Mouse (Mus musculus) stomach, postnatal 0 days (tissue): ENCODE measurements around the gene Map4k1. TPM values are rescaled to one million over a fixed set of nuclear protein-coding genes. Genes with fewer than 3 reads are reported as not detected.
A peak's percentile ranks its signal among the peaks of the same experiment; 100 is the strongest.

ENCODE experiments used
- ATAC-seq: fragments of 200-750 bp; cut with Nextera tagmentation; 2 replicates; pipeline ENCODE4 v1.8.0; 2017; ENCODE audit not compliant: low FRiP score, low TSS enrichment
- DNase-seq: peaks from one replicate; pipeline ENCODE4 v3.0.0-alpha.2; 2016; ENCODE audit warnings: low spot score
- H3K27ac ChIP-seq: fragments of 300-500 bp; sonication (generic); replicated peaks from 2 replicates; pipeline ENCODE4 v1.5.1; 2014; ENCODE audit warnings: mild to moderate bottlenecking, control low read depth
- H3K27me3 ChIP-seq: fragments of 300-500 bp; sonication (generic); 2 replicates; pipeline ENCODE4 v1.6.1; 2014; ENCODE audit warnings: low read length; ENCODE audit not compliant: control insufficient read depth, insufficient read depth
- H3K36me3 ChIP-seq: fragments of 300-500 bp; sonication (generic); 2 replicates; pipeline ENCODE4 v1.6.1; 2014; ENCODE audit warnings: low read length, mixed read lengths; ENCODE audit not compliant: control insufficient read depth, insufficient read depth
- H3K4me1 ChIP-seq: fragments of 300-500 bp; sonication (generic); replicated peaks from 2 replicates; pipeline ENCODE4 v1.6.1; 2014; ENCODE audit warnings: antibody characterized with exemption; ENCODE audit not compliant: control insufficient read depth, insufficient read depth
- H3K4me2 ChIP-seq: fragments of 300-500 bp; sonication (generic); replicated peaks from 2 replicates; pipeline ENCODE4 v1.6.1; 2014; ENCODE audit warnings: low read depth, mild to moderate bottlenecking, control low read depth, moderate library complexity
- H3K4me3 ChIP-seq: fragments of 300-500 bp; sonication (generic); 2 replicates; pipeline ENCODE4 v1.5.1; 2014; ENCODE audit warnings: low read depth, low read length, control low read depth
- H3K9ac ChIP-seq: fragments of 300-500 bp; sonication (generic); 2 replicates; pipeline ENCODE4 v1.6.1; 2014; ENCODE audit warnings: mild to moderate bottlenecking, low read length, control low read depth, mixed read lengths
- H3K9me3 ChIP-seq: fragments of 300-500 bp; sonication (generic); 2 replicates; pipeline ENCODE4 v1.6.1; 2016; ENCODE audit warnings: low read length; ENCODE audit not compliant: control insufficient read depth
- CTCF ChIP-seq: IDR thresholded peaks from 2 replicates; pipeline ENCODE4 v1.5.1; 2016; ENCODE audit warnings: antibody characterized with exemption, low read depth, mild to moderate bottlenecking, moderate library complexity
- EP300 ChIP-seq: optimal IDR thresholded peaks from 2 replicates; pipeline ENCODE3; 2016; ENCODE audit warnings: antibody characterized with exemption
- WGBS: fragments of 180-500 bp; shearing (Covaris S2); extraction: QIAGEN DNeasy Blood & Tissue Kit; methylation state at CpG from one replicate; pipeline ENCODE4 v1.1.7; 2014; 5-methylcytosine and 5-hydroxymethylcytosine counted together
- polyA plus RNA-seq: library from polyadenylated mRNA; unstranded; fragments of >200 nt; fragmentation: Nextera tagmentation; extraction: Ambion mirVana; gene quantifications from 2 replicates; pipeline ENCODE4 v1.2.1, GENCODE M21; 2015

Gene Map4k1
- polyA plus RNA-seq, 1 experiment from 2014 or later, result 3.6 TPM

DNA sequence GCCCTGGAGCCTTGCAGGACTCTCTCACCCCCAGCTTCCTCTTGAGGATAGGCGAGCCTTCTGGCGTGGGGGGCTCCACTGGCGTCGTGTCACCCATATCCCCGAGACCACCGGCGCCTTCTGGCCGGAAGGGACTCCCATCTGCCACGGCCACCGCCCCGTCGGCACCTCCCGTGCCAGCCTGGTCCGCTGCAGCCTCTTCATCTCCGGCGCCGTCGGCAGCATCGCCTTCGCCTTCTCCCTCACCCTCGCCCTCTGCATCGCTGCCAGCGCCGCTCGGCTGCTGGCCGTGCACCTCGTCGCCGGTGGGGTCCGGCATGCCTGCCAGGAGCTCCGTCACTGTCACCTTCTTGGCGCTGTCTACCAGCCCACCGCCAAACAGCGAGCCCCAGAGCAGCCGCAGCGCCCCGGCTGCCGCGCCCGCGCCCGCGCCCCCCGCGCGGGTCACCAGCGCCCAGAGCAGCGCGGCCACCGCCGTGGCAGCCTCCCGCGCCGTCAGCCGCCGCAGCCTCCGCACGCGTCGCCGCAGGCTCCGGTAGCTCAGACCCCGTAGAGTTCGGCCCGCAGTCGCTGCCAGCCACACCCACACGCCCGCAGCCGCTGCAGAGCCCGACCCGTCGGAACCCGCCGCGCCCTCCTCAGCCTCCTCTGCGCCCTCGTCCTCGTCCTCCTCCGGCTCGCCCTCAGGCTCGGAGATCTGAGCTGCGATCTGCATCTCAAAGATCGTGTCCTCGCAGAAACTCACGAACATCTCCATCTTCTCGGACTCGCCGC lies 37.8 kb downstream of the Map4k1 start:
- Histone ChIP-seq H3K4me1 (peaks cover 3% of the 10 kb centered on the region; the same call in 1 of the 2 replicates), H3K27ac (no peak overlapping the region), H3K4me2 (peak overlapping the region; percentile 54), H3K9me3 (no peaks in the 10 kb centered on the region), H3K9ac (peak overlapping the region; percentile 38; the same call in 1 of the 2 replicates), H3K27me3 (no peaks in the 10 kb centered on the region; the same call in 1 of the 2 replicates), H3K4me3 (peak overlapping the region; percentile 39), H3K36me3 (no peaks in the 10 kb centered on the region)
- WGBS, result 3% methylated on average over 83 of the region's 88 CpGs
- ATAC-seq (no peak), DNase-seq (no peak)
- TF ChIP-seq CTCF (no peak), EP300 (no peak)

DNA sequence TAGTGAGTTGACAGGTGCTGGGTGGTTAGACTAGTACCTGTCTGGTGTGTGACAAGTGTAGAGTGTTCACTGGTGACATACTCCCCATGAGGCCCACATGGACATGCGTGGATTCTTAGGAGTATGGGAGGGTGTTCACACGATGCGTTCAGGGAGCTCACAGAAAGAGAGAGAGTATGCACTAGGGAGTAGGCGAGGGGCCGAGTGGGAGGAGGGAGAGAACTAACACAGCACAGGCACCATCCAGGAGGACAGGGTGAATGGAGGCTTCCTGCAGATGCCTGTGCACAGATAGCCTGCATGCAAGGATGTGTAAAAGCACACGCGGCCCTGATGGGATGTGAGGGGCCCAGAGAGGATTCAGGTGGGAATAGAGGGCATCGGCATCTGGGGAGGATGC lies 40.6 kb downstream of the Map4k1 start:
- TF ChIP-seq EP300, result no peak
- no peaks in the 10 kb centered on the region for H3K9me3 ChIP-seq
- DNase-seq, result no peak
- H3K27ac ChIP-seq, result no peak overlapping the region
- peaks cover 3% of the 10 kb centered on the region; the same call in 1 of the 2 replicates for H3K4me1 ChIP-seq
- 92% methylated on average over 8 of the region's 8 CpGs for WGBS
- no peak overlapping the region for H3K9ac ChIP-seq
- ATAC-seq, result 0 out of 2 replicates have a peak, but pooled peaks have one; percentile 22
- H3K27me3 ChIP-seq, result no peaks in the 10 kb centered on the region; the same call in 1 of the 2 replicates
- H3K4me2 ChIP-seq, result no peak overlapping the region
- H3K4me3 ChIP-seq, result no peak overlapping the region
- no peaks in the 10 kb centered on the region for H3K36me3 ChIP-seq

DNA sequence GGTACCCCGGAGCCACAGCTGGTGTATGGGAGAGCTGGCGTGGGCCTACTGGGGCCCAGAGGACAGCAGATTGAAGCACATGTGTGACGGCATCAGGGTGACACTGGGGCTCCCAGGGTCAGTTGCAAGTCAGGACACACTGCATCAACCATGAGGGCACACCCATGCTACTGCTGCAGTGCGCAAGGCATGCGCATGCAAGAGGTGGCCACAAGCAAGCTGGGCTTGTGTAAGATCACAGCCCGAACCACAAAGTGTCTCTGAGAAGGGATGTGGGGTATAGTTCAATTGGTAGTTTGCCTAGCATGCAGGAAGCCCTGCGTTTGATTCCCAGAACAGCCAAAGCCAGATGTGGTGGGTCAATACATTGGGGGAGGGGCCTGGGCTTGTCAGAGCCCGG lies 41.7 kb downstream of the Map4k1 start:
- Histone ChIP-seq H3K4me1 (peaks cover 3% of the 10 kb centered on the region; the same call in 1 of the 2 replicates), H3K9me3 (no peaks in the 10 kb centered on the region), H3K27me3 (no peaks in the 10 kb centered on the region; the same call in 1 of the 2 replicates), H3K36me3 (no peaks in the 10 kb centered on the region), H3K4me3 (no peak overlapping the region), H3K27ac (no peak overlapping the region), H3K9ac (no peak overlapping the region), H3K4me2 (no peak overlapping the region)
- ATAC-seq, result no peak
- WGBS, result 88% methylated on average over 8 of the region's 8 CpGs
- DNase-seq, result no peak
- TF ChIP-seq CTCF, result no peak

DNA sequence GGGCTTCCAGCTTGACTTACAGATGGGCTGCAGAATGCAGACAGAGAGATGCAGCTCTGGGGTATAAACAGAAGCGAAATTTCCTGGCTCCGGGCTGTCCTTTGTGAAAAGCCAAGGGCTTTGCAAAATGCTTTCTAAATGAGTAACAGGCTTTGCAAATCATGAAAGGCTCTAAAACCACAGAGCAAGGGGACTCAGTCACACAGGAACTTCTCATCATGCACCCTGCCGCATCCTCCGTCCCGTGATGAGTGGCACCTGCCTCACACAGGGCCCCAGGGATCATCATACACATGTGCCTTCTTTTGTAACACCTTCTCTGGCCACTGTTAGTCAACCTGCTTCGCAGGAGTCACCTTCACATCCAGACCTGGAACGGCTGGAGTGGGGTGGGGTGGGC lies 43.7 kb downstream of the Map4k1 start:
- Histone ChIP-seq H3K4me3 (no peak overlapping the region), H3K27ac (no peak overlapping the region), H3K27me3 (no peaks in the 10 kb centered on the region), H3K9me3 (no peaks in the 10 kb centered on the region), H3K9ac (no peak overlapping the region), H3K4me2 (no peak overlapping the region), H3K36me3 (no peaks in the 10 kb centered on the region), H3K4me1 (no peaks in the 10 kb centered on the region)
- 60% methylated on average over 7 of the region's 7 CpGs for WGBS
- DNase-seq, result no peak
- TF ChIP-seq CTCF (no peak), EP300 (no peak)
- no peak for ATAC-seq

DNA sequence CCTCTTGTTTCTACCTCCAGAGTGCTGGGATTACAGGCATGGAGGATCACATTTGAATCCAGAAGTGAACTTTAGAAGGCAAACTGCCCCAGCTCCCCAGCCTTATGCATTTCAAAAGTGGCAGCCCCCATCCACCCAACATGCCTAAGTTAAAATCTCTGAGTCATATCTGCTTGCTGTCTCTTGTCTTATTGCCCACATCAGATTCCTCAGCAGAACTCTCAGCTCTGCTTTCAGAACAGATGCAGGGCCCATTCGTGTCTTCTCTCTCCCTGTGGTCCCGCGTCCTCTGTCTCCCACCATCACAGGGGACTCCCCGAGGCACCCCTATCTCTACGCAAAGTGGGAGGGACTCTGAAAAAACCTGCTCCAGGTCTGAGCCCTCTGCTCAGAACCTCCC lies 44.3 kb downstream of the Map4k1 start:
- DNase-seq (no peak), ATAC-seq (no peak)
- no peak overlapping the region for H3K9ac ChIP-seq
- H3K27me3 ChIP-seq, result no peaks in the 10 kb centered on the region
- TF ChIP-seq CTCF (no peak), EP300 (no peak)
- H3K27ac ChIP-seq, result no peak overlapping the region
- H3K4me3 ChIP-seq, result no peak overlapping the region
- H3K4me1 ChIP-seq, result no peaks in the 10 kb centered on the region
- 74% methylated on average over 5 of the region's 5 CpGs for WGBS
- H3K36me3 ChIP-seq, result no peaks in the 10 kb centered on the region
- no peaks in the 10 kb centered on the region for H3K9me3 ChIP-seq
- no peak overlapping the region for H3K4me2 ChIP-seq

DNA sequence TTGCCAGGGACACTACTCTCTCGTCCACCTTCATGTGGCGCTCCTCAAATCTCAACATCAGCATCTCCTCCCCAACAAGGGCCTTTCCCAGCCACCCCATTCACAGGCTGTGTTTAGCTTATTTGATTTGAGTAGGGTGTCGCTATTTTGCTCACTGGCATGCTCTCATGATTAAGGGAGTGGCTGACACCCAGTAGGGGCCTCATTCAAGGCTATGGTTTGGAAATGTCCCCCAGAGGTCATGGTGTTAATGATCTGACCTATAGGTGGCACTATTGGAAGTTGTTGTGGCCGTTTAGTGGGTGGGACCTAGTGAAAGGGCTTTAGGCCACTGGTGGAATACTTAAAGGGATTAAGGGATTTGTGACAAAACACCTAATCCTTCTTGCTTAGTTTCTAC lies 45.0 kb downstream of the Map4k1 start:
- no peak for ATAC-seq

More for the DNA sequence above, 45.0 kb downstream of the Map4k1 start:
- Histone ChIP-seq H3K9ac (no peak overlapping the region), H3K4me1 (no peaks in the 10 kb centered on the region), H3K36me3 (no peaks in the 10 kb centered on the region), H3K27me3 (no peaks in the 10 kb centered on the region), H3K4me3 (no peak overlapping the region), H3K4me2 (no peak overlapping the region), H3K27ac (no peak overlapping the region), H3K9me3 (no peaks in the 10 kb centered on the region)
- WGBS, result 64% methylated on average over 4 of the region's 4 CpGs
- DNase-seq, result no peak
- peak; percentile 32; the same call in 1 of the 2 replicates for TF ChIP-seq CTCF
- no peak for TF ChIP-seq EP300
